Mouse (Mus musculus) cerebellum, postnatal 36 days (tissue): ENCODE measurements around the gene Prr3.
A peak's percentile ranks its signal among the peaks of the same experiment; 100 is the strongest.
"Not testable (repeated sequence)": the region's sequence is repeated elsewhere in the genome, so short reads cannot be mapped to it uniquely, and the experiment has no call there.

ENCODE experiments used
- DNase-seq, 2 experiments: peaks; one replicate each; pipeline ENCODE4 v3.0.0; 2021 to 2022; ENCODE audit warnings: mixed read lengths in 2 of 2

The Prr3 gene

DNA sequence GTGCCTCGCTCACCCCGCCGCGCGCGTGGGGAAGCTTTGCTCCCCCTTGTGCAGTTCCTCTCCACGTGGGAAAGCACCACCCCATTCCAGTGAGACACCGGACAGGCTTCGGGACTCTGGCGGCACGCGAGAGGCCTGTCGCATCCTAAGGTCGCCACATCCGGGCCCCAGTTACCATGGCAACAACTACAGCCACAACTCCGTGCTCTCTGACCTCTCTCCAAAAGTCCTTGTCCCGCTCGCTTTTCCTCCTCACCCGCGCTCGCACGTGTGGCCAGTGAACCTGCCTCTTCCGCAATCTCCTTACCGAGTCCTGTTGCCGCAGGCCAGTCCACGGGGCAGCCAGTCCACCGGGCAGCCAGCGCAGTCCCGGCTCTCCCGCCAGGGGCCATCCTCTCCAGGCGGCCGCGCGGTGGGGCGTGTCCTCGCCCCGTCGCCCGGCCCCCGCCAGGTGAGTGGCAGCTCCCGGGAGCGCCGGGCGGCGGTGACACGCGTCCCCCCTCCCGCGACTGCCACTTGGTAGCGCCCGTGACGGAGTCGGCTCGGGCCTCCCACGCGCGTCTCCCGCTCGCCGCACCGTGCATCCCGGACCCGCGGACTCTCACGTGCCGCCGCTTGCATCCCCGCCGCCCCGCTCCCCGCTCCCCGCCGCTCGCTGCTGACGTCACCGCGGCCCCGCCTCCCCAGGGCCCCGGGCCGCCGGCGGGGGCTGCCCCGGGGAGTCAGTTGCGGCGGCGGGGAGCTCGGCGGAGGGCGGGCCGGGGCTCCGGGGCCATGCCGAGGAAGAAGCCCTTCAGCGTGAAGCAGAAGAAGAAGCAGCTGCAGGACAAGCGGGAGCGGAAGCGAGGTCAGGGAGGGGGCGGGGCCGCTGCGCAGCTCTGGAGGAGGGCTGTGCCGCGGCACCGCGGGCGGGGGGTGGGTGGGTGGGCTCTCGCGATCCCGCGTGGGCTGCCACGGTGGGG is at the start of gene Prr3, which contains the start of gene Gnl1:
Gene Prr3 (minus strand): TSS at position 836 of the 962 bp plus-strand sequence.
Gene Gnl1 (plus strand): TSS at position 451 of the 962 bp plus-strand sequence.
- DNase-seq: peak; percentile 91 to 95

DNA sequence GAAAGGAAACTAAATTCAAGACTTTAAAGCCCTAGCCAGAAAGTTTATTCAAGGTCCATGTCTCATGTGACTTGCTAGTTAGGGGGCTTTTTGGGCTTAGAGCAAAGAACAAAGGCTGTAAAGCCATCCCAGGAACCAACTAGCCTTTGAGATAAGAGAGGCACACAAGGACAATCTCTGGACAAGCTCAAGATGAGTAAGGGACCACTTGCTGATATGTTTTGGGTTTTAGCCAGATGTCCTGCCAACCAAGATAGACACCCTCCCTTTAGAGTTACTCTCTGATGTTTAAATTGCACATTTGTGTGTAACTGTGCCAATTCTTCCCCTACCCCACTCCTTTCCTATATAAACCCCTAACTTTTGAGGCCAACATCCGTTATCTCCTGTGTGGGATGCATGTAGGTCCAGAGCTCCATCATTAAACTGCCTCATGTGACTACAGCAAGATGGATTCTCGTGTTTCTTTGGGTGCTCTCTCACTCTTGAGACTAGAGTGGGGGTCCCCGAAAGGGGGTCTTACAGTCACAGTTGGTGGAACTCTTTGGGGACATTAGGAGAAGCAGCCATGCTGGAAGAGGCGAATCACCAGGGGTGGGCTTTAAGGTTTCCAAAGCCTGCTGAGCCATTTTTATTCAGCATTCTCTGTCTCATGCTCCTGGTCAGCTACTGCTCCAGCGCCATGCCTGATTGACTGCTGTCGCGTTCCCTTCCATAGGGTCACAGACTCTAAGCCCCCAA is 49.0 kb upstream of the Prr3 start:
- DNase-seq: no peak

DNA sequence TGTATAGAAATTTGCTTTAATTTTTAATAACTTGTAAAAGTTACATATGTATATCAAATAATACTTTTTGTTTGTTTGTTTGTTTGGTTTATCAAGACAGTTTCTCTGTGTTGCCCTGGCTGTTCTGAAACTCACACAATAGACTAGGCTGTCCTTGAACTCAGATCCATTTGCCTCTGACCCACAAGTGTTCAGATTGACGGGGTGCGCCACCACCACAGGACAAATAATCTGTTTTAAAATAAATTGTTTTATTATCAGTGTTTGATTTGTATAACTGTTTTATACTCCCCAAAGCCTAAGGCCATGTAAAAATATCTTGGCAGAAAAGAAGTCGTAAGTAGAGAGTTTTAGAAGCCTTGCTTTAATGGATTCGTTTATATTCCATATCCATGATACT is 47.6 kb upstream of the Prr3 start:
- DNase-seq: no peak

DNA sequence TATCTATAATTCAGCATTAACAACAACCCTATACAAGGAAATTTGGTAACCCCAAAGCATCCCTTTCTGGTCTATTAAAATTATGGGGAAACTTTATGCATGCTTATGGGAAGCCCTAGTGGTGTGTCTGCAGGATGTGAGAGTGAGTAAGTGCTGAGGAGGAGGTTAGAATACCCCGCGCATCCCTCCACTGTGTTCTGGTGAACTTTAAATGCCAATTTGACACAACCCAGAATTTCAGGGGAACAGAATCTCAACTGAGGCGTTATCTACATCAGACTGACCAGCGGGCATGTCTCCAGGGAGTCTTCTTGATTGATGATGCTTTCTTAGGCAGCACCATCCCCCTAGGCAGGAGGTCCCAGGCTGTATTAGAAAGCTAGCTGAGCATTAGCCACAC is 45.9 kb upstream of the Prr3 start:
- no peak for DNase-seq

DNA sequence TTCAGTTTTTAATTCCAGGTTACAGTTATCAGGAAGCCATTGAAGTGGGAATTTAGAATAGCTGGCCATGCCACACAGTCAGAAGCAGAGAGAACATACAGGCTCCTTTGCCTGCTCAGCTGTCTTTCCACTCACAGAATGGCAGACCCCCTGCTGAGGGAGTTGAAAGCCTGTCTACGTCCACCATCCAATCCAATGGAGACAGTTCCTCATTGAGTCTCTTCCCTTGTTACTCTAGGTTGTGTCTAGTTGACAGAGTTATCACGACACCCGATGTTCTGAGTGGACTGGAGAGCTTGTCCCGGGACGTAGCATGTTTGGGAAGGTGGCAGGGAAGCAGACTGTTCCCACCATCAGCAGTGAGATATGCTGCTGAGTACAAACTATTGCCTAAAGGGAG is 45.2 kb upstream of the Prr3 start:
- DNase-seq: no peak

DNA sequence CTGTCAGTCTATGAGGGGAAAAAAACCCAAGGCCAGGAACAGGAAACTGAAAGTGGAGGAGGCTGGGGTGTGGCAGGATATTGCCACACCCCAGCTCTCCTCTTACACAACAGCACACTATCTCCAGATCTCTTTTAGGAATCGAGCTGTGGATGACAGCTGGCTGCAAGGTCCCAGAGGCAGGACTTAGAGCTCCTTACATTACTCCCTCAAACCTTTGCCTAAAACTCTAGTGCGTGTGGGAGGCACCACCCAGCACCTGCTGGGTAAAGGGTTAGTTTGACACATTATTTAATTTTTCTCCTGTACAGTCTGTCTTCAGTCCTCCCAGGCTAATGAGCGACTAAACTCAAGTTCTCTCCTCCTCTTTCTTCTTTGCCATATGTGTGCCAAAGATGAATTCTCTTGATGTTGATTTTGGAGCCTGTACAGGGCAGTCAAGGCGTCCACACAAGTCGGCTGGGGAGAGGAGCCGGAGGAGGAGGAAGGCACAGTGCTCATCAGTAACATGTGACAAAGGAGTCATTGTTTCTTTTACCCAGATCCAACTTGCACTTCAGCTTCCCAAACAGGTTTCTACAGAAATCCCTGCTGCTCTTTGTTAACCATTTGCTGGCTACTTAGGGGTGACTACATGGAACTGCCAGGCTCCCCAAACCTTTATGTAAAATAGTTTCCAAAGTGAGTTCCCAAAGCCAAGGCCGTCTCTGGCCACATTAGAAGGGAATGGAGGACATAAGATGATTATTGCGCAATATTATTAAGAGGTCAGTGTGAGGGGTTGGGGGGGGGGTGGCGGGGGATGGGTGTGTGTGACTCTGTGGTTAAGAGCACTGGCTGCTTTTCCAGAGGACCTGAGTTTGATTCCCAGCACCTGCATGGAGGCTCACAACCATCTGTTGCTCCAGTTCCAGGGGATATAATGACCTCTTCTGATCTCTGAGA is 43.9 kb upstream of the Prr3 start:
- DNase-seq: no peak

DNA sequence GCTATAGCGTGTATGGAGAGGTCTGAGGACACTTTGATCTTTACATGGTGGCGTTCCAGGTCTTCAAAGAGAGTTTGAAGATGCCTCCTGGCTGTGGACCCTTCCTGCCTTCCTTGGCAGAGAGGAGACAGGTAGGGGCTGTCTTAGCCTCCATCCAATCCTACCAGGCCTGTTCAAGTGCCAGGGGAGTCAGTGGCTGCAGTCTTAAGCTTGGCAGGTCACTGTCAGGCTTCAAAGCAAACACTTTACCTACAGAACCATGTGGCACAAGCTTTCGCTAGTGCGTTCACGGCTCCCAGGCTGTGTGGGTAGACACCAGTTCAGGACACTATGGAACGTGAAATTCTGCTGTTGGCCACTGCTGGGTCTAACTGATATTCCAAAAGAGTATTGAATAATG is 42.9 kb upstream of the Prr3 start:
- DNase-seq: no peak

DNA sequence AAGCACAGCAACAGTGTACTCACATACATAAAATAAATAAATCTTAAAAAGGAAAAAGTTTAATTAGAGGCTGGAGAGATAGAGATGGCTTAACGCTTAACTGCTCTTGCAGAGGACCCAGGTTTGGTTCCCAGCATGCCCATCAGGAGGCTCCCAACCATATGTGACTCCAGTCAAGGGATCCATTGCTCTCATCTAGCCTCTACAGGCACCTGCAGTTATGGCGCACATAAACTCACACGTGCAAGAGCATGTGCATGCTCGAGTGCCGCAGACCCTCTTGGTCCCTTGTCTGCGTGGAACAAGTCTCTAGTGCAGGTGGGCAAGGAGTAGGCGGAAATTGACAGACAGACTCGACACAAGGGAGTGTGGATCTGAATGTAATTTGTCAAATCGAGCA is 42.1 kb upstream of the Prr3 start:
- DNase-seq: no peak

DNA sequence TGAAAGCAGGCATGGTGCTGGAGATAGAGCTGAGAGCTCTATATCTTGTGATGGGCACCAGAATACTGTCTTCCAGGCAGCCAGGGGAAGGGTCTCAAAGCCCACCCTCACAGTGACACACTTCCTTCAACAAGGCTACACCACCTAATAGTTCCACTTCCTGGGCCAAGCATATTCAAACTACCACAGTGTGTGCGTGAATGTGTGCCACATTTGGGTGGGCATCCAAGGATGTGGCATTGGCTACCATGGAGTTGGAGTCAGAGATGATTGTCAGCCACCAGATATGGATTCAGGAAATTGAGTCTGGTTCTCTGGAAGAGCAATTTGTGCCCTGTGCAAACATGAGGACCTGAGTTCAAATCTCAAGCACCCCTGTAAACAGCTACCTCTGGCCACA is 41.3 kb upstream of the Prr3 start:
- DNase-seq: no peak

DNA sequence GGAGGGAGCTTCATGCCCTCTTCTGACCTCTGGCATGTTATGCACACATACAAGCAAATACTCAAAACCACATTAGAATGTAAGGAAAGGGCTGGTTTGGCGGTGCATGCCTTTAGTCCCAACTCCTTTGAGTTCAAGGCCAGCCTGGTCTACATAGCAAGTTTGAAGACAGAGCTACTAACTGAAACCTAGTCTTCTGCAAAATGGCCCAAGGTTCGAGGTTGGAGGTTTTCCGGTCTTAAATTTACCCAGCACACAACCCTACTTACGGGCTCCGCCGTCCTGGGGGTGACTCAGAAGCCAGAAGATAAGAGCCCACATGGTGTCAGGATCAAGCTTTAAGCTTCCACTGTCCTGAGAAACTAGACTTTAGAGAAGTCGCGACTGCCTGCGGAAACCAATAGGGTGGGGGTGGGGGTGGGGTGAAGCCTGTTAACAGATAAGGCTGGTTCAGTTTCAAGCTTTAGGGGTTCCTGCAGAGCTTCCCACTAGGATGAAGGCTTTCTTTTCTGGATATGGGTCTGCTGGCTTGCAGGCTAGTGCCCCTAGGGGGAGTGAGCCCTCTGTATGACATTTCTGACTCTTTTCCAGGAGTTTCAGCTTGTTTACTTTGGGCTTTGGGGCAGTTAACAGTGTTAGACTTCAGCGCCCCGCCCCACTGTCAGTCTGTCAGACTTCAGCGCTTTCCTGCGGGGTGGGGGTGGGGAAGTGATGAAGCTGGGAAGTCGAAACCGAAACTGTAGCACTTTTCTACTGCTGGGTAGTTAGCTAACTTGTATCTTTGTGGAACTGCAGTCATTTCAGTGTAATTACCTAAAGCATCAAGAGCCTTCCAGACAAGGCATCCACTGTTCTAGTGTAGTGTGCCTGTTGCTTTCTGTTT is 40.4 kb upstream of the Prr3 start, which contains the start of gene H2-T24:
Gene H2-T24 (minus strand): TSS at position 370 of the 883 bp plus-strand sequence.
- DNase-seq: no peak

DNA sequence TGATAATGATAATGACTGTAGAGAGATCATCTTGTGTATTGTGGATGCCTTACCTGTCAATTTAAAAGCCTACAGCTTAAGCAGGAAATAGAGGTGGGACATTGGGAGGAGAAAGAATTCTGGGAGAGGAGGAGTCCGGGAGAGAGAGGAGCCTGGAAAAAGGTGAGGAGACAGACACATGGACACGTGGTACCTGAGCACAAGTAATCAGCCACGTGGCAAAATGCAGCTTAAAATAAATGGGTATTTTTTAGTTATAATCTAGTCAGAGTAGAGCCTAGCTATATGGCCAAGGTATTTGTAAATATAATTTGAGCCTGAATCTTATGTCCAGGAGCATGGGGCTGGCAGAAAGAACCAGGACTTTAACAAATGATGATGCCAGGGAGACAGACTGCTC is 39.5 kb upstream of the Prr3 start:
- no peak for DNase-seq

DNA sequence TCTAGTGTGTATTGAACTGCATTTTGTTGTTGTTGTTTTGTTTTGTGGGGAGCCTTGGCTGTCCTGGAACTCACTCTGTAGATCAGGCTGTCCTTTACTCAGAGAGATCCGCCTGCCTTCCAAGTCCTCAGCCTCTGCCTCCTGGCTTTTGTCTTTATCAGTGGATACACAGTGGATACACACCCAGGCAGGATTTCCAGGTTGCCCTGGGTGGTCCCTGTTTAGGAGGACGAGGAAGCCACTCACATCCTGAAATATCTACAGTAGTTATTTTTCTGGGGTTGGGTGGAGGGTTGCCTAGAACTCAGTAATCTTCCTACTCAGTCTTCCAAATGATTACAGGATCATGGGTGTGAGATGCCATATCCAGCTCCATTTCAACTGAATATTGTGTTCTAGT is 38.9 kb upstream of the Prr3 start:
- DNase-seq: no peak

DNA sequence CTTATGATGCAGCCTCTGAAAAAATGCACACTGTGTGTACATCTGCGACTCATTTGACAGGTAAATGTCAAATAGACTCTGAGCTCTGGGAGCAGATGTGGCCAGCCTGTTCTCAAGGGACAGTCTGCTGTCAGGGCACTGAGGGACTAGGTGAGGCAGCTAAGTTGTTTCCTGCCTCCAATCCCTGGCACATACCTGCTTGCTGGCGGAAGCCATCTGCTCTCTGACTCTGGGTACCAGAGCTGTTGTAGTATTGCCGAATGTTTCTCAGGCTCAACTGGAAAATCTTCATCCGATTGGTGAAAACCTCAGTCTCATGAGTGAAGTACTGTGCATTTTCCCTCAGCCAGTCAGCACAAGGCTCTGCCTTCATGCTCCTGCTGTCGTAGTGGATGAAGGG is 37.0 kb upstream of the Prr3 start:
- peak in 1 of 2 experiments; percentile 29 for DNase-seq

DNA sequence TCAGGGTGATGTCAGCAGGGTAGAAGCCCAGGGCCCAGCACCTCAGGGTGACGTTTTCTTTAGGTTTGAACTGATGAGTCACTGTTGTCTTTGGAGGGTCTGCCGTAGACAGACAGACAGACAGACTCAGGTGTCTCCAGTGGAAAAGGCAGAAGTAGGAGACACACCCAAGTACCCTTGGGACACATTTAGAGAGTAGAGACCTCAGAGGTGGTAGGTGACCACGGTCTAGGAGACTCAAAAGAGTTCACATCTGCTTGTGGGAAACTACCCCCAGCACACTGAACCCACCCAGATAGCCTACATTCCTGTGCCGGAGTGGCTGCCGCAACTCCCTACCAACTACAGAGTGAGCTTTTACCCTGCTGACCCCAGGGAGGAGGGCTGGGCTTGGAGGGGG is 34.9 kb upstream of the Prr3 start:
- no peak for DNase-seq

DNA sequence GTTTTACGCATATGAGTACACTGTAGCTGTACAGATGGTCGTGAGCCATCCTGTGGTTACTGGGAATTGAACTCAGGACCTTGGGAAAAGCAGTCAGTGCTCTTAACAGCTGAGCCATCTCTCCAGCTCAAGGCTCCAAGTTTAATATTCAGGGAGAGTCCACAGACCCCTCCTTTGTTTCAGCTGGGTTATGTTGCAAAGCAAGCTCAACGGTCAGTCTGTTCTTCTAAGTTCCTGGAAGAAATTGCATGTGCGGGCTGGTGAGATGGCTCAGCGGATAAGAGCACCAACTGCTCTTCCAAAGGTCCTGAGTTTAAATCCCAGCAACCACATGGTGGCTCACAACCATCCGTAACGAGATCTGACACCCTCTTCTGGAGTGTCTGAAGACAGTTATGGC is 24.4 kb upstream of the Prr3 start:
- not testable (repeated sequence) for DNase-seq

DNA sequence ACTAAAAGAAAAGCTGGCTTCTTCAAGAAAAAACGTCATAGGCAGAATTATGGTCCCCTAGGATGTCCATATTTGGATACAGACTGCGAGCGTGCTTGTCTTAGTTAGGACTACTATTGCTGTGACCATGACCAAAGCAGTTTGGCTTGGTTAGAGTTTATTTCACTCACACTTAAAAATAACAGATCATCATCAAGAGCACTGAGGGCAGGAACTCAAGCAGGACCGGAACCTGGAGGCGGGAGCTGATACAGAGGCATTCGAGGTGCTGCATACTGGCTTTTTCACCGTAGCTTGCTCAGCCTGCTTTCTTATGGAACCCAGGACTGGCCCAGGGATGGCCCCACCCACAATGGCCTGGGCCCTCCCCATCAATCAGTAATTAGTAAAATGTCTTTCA is 23.3 kb upstream of the Prr3 start:
- no peak for DNase-seq

DNA sequence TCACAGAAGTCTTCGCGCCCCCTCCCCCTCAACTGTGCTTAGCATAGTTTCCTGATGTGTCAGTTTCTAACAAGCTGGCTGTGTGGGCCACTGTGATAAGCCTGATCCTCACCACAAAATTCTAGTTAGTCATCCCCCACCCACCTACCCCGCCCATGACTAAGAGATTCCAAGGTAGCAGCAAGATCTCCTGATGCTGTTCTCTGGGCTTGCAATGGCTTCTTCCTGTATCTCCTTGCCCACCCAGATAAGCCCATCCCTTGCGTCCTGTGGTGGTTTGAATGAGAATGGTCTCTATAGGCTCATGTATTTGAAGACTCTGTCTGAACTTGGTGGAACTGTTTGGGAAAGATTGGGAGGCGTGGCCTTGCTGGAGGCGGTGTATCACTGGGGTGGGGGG is 21.9 kb upstream of the Prr3 start:
- DNase-seq: no peak

DNA sequence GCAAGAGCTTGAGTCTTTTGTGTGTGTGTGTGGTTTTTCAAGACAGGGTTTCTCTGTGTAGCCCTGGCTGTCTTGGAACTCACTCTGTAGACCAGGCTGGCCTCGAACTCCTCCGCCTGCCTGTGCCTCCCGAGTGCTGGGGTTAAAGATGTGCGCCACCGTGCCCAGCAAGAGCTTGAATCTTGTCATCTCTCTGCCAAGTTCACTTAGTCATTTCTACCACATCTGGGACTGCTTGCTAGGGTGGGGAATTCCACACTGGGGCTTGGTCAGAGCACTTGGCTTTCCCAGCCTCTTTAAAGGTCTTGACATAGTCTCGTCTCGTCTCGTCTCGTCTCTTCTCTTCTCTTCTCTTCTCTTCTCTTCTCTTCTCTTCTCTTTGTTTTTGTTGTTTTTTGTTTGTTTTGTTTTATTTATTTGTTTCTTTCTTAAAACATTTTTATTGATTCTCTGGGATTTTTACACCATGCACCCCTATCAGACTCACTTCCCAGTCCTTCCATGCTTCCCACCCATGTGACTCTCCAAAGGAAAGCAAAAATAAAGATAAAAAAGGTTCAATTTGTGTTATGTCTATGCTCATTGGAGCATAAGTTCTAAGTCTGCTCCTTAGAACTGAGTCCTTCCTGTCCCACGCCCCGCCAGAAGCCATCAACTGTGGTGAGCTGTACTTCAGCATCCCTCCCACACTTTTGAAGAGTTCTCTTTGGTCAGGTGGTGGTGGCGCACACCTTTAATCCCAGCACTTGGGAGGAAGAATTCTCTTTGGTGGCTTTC is 21.3 kb upstream of the Prr3 start:
- no peak for DNase-seq

DNA sequence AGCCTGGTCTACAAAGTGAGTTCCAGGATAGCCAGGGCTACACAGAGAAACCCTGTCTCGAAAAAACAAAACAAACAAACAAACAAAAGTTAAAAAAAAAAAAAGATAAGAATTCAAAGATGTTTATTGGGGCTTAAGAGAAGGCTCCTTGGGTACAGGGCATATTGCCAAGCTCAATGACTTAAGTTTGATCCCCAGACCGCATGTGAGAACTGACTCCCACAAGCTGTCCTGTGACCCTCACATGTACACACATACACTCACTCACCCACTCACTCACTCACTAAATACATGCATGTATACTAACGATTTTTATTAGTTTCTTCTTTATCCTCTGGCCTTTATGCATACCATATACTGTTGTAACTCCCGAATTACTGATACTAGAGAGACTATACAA is 20.3 kb upstream of the Prr3 start:
- DNase-seq: no peak

DNA sequence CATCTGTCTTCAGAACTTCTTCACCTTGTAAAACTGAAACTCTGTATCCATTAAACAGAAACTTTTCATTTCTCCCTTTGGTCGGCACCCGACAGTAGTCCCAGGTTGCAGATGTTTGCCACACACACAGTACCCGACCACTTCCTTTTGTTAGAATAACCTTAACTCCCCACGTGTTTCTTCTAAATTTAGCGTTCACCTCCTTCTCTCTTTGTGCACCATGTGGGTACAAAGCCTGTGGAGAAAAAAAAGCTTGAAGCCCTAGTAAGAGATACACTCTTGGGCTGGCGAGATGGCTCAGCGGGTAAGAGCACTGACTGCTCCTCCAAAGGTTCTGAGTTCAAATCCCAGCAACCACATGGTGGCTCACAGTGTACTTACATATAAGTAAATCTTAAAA is 19.3 kb upstream of the Prr3 start:
- DNase-seq: no peak
